Mouse (Mus musculus) CD4-positive, CD25-positive, alpha-beta regulatory T cell, adult 4 months (primary cell): Measurements from ENCODE around the gene Lrwd1. TPM values are rescaled to one million over a fixed set of nuclear protein-coding genes. Genes with fewer than 3 reads are reported as not detected.
"Not testable (repeated sequence)": the region's sequence is repeated elsewhere in the genome, so short reads cannot be mapped to it uniquely, and the experiment has no call there.

Source experiments
- ATAC-seq: one replicate; pipeline ENCODE4 v1.8.0; 2017
- polyA plus RNA-seq, 2 experiments: library from polyadenylated mRNA; unstranded; fragments of 100-300 nt; shearing (Covaris generic); gene quantifications; one replicate each; pipeline ENCODE4 v1.2.1; 2017

The Lrwd1 gene
- polyA plus RNA-seq: 10 to 100 TPM; 26.1 to 58.9 TPM

- ATAC-seq: peak; percentile 95
Measured at GRCm38 (mm10) chr5:136135571-136136291, at the start of gene Lrwd1, which contains the start of gene Alkbh4. TSS of gene Lrwd1 (minus strand) at chr5:136136074. TSS of gene Alkbh4 (plus strand) at chr5:136136146.

- ATAC-seq: no peak
Measured at GRCm38 (mm10) chr5:136183766-136184165, 47.9 kb upstream of the Lrwd1 start.

DNA sequence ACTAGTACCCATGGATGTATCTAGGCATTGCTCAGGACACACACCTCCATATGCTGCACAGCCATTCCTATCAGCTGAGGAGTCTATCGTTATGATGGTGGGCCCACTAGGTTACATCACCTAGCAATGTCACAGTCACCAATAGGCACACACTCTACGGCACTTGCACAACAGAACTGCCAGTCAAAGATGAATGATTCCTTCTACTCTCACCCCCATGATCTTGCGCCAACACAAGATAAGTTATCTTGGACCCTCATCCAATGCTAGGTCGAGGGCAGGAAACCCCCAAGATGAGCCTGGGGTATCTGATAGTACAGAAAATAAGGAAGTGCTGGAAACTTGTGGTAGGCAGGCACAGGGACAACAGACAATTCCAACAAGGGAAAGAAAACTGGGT lies 47.0 kb upstream of the Lrwd1 start:
- no peak for ATAC-seq

- no peak for ATAC-seq
Measured at GRCm38 (mm10) chr5:136182049-136182448, 46.2 kb upstream of the Lrwd1 start.

GRCm38 (mm10) chr5:136181197-136181596 lies 45.3 kb upstream of the Lrwd1 start:
- ATAC-seq: no peak

GRCm38 (mm10) chr5:136179594-136179993 lies 43.7 kb upstream of the Lrwd1 start:
- ATAC-seq: no peak

DNA sequence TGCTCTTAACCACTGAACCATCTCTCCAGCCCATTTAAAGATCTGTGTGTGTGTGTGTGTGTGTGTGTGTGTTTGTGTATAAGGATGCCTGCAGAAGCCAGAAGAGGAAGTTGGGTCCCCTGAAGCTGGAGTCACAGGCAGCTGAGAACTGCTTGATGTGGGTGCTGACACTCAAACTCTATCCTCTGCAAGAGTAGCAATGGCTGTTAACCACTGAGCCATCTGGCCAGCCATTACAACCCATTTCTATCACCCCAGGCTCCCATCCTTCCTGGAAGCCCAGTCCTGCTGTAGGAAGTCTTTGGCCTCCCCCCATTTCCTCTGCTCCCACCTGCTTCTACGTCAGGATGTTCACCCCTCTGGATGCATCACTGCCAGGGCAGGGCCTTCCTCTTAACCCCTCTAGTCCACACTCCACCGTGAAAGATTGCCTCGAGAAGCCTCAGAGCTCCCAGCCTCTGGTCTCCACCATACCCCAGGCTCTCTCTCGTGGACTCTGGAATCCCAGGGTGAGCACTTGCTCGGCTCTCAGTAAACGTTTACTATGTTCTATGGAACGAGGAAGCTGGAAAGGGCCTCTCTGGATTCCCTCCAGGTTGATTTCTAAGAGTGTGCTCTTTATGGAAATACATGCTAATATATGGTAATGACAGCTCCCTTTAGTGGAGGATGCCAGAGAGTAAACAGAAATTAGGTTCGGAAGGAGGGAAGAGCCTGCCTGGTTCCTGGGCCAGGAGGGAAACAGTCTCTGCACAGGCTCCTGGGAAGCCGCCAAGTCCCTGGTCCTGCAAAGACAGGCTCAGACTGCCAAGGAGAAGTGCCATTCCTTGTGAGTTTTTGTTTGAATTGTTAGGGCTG lies 38.0 kb upstream of the Lrwd1 start:
- ATAC-seq: no peak

GRCm38 (mm10) chr5:136172939-136173338 lies 37.1 kb upstream of the Lrwd1 start:
- no peak for ATAC-seq

DNA sequence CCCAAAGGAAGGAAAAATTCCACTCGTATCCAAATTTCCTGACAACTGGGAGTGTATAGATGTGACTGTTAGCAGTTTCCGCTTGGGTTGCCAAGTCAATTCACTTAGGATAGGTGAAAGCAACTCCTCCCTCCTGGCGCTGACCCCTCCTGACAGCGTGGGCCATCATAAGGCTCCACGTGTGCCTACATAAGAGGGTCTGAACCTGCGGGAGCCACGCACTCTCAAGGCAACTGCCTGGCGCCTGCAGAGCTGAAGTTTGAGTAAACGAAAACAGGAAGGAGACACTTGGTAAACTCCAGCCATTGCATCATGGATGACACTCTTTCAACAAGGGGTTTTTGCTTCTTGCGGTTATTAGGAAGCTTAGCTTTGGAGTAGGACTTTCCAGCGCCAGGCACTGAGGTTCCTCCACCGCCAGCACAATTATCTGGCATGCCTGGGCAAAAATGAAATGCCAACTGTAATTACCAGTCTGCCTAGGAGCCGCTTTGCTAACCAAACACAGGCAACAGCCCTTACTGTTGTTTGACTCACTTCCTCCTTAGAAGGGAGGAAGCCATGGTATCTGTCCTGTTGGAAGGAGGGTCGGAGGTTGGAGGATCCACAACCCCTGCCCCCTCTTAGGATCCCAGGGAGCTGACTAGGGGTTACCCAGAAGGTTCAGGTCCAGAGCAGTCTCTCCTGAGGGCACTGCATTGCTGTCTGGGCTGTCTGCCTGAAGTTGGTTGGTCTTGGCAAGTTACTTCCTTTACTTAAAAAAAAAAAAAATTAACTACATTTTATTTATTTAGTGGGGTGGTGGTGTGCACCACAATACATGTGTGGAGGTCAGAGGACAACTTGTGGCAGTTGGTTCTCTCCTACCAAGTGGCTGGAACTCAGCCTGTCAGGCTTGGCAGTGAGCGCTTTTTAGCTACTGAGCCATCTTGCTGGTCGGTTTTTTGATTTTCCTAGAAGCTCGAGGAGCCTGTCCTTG lies 35.8 kb upstream of the Lrwd1 start:
- peak; percentile 52 for ATAC-seq

DNA sequence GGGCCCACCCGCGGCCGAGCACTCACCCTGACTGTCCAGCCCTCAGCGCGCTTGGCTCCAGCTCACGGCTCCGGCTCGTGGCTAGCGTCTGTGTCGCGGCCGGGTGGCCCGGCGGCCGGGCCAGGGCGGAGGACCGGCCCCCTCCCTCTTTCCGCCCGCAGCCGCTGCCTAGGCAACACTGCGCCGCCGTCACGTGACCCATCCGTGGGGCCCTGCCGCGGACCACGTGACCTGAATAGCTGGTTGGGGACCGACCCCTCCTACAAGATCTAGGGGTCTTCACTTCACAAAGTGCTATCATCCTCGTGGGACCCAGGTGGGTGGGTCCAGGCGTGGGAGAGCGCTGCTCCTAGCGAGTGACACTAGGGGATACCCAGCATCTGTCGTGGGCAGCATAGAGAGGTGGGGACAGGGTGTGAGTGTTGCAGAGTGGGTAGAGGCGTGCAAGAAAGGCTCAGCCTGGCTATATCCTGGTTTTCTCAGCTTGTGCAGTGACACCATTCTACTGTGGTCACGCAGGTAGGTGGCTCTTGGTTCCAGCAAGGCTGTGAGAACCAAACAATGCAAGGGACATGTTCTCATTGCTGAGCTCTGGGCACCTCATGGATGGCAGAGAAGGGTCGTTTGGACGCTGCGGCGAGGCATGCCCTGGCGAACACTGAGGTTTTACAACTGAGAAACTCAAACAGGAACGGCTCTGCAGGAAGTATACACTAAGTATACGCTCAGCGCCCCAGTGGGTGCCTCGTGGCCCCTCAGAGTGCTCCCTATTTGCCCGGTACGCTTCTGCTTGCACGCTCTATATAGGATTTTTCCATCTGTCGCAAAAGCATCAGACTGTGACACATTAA lies 34.9 kb upstream of the Lrwd1 start, which contains the start of gene Orai2:
TSS of gene Orai2 (minus strand) at position 202 of the 851 bp plus-strand sequence.
- peak; percentile 66 for ATAC-seq

- peak; percentile 35 for ATAC-seq
Measured at GRCm38 (mm10) chr5:136169626-136170511, 34.0 kb upstream of the Lrwd1 start.

GRCm38 (mm10) chr5:136168071-136168470 lies 32.2 kb upstream of the Lrwd1 start:
- ATAC-seq: no peak

DNA sequence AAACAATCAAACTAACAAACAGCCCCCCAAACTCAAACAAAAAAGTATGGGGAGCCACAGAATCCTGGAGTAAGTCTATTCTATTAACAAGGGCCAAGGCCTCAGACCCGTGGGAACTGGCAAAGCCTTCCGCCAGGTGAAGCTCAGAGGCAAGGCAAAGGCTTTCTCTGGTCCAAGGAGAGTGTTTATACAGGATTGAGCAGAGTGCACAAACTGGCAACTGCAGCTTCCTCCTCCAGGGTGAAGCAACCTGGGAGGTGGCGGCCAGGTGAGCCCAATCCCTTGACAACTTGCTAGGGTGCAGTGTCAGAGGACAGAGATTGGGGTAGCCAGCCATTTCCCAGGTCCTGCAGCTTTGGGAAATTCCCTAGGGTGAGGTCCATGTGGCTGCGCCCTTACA lies 31.4 kb upstream of the Lrwd1 start:
- no peak for ATAC-seq

DNA sequence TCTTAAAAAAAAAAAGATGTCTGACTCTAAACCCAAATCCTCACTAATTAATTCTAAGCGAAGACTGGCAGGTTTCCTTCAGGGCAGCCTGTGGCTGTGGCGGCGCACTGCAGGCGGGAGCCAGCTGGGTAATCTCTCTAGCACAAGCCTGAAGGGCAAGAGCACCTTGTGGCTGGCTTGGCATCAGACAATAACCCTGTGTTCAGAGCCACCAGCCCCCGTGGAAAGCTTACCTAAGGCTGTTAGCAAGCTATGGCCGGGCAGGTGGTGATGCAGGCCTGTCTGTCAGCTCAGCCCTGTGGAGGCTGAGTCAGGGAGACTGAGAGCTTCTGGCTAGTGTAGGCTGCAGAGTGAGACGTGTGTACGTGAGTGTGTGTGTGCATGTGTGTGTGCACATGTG lies 29.4 kb upstream of the Lrwd1 start:
- ATAC-seq: no peak

GRCm38 (mm10) chr5:136163807-136164474 lies 28.1 kb upstream of the Lrwd1 start:
- no peak for ATAC-seq

DNA sequence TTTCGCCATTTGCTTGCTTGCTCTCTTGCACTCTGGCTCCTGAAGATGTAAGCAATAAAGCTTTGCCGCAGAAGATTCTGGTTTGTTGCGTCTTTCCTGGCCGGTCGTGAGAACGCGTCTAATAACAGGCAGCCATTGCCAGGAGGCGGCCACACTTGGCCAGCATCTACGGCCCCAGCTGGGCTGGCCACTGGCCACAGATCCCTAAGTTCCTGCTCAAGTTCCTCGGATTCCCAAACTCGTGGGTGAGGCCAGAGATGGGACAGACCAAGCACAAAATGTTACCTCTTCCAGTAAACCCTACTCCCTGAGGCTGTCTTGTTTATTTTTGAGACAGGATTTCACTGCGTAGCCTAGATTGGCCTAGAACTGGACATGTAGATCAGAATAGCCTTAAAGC lies 24.2 kb upstream of the Lrwd1 start:
- ATAC-seq: not testable (repeated sequence)

DNA sequence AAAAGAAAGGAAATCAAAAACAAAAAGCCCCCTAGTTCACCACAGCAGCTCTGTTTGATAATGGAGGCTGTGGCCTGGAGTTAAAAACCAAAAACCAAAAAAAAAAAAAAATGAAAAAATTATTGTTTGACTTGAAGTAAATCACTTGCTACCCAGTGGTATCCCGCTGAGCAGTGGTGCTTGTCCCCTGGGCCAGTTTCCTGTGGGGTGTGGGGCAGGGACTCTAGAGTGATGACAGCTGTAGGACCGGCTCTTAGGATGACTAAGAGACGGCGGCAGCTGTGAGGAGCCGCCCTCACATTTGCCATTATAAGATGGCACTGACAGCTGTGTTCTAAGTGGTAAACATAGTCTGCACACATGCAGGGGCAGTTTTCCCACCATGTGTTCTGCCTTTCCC lies 19.5 kb upstream of the Lrwd1 start:
- peak; percentile 63 for ATAC-seq

GRCm38 (mm10) chr5:136152365-136152764 lies 16.5 kb upstream of the Lrwd1 start:
- ATAC-seq: no peak

DNA sequence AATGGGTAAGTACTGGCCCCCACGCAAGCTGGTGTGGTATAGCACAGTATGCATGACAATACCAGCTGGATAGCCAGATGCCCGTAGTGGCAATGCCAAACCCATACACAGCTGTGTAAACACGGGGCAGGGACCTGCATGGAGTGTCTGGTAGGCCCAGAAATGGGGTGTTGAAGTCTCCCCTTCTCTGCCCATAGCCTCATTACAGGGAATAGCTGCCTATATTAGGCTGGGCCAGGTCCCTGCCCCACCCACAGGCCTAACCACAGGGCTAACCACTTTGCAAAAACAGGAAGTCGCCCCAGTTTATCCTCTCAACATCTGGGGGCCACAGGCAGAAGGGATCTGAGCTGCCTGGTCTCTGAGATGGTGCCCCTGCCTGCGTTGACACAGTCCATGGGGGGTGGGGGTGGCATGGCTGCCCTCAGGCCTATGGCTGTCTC lies 13.3 kb upstream of the Lrwd1 start:
- peak; percentile 75 for ATAC-seq

DNA sequence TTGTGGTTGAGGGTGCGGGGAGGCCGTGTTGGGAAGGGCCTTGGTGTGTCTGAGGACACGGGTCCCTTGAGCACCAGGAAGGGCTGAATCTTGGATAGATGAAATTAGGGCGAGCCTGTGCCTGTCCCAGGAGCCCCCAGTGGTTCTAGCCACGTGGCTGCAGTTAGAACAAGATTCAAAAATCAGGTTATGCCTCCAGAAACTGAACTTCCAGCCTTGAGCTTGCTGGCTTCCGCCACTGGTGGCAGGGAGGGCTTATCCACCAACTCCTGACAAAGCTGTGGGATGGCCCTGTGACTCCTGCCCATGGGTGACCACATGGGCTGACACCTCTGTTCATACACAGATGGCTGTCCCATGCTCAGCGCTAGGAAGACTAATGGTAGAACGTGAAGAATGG lies 11.8 kb upstream of the Lrwd1 start:
- ATAC-seq: no peak
